Mouse (Mus musculus) testis, adult 2 months (tissue): Measurements from ENCODE around the gene Hcn2.

Experiments
- CTCF ChIP-seq: fragments of 200-500 bp; IDR thresholded peaks from 2 replicates; pipeline ENCODE4 v1.5.1; 2012; ENCODE audit warnings: low read depth, mild to moderate bottlenecking, inconsistent platforms, low read length, moderate library complexity; ENCODE audit not compliant: control insufficient read depth, insufficient read depth, insufficient replicate concordance
- POLR2A ChIP-seq: fragments of 200-500 bp; IDR thresholded peaks from 2 replicates; pipeline ENCODE4 v1.6.1; 2012; ENCODE audit warnings: low read depth, mild to moderate bottlenecking, inconsistent platforms, low read length, moderate library complexity; ENCODE audit not compliant: control insufficient read depth

- TF ChIP-seq CTCF (no peak), POLR2A (no peak)
These were observed 43.4 kb upstream of the Hcn2 start for GRCm38 (mm10) chr10:79673054-79673453.
